Mouse (Mus musculus) cerebellum, adult 8-10 months (tissue): ENCODE data around the gene Wdr11.

Experiments
- DNase-seq: peaks from one replicate; pipeline ENCODE4 v3.0.0; 2022

The Wdr11 gene

GRCm38 (mm10) chr7:129654923-129655322, 63.3 kb downstream of the Wdr11 start:
- DNase-seq, result no peak

- DNase-seq, result no peak
Observed at GRCm38 (mm10) chr7:129655604-129656226, 64.1 kb downstream of the Wdr11 start.

- DNase-seq, result no peak
Observed at GRCm38 (mm10) chr7:129657867-129658266, 66.2 kb downstream of the Wdr11 start.

GRCm38 (mm10) chr7:129659755-129660154, 68.1 kb downstream of the Wdr11 start:
- DNase-seq, result no peak

- no peak for DNase-seq
Observed at GRCm38 (mm10) chr7:129660546-129660945, 68.9 kb downstream of the Wdr11 start.

- DNase-seq, result no peak
Observed at GRCm38 (mm10) chr7:129662051-129662789, 70.6 kb downstream of the Wdr11 start.

GRCm38 (mm10) chr7:129663781-129664505, 72.3 kb downstream of the Wdr11 start:
- no peak for DNase-seq

GRCm38 (mm10) chr7:129665411-129665810, 73.7 kb downstream of the Wdr11 start:
- no peak for DNase-seq

- DNase-seq, result no peak
Observed at GRCm38 (mm10) chr7:129665921-129666320, 74.3 kb downstream of the Wdr11 start.

GRCm38 (mm10) chr7:129666526-129666925, 74.9 kb downstream of the Wdr11 start:
- DNase-seq, result no peak

GRCm38 (mm10) chr7:129670280-129670679, 78.6 kb downstream of the Wdr11 start:
- DNase-seq, result no peak

- DNase-seq, result no peak
Observed at GRCm38 (mm10) chr7:129671675-129672651, 80.3 kb downstream of the Wdr11 start.

- no peak for DNase-seq
Observed at GRCm38 (mm10) chr7:129673776-129674175, 82.1 kb downstream of the Wdr11 start.

GRCm38 (mm10) chr7:129674558-129674957, 82.9 kb downstream of the Wdr11 start:
- DNase-seq, result no peak

GRCm38 (mm10) chr7:129675852-129676251, 84.2 kb downstream of the Wdr11 start:
- DNase-seq, result no peak

- DNase-seq, result no peak
Observed at GRCm38 (mm10) chr7:129677141-129677540, 85.5 kb downstream of the Wdr11 start.

GRCm38 (mm10) chr7:129678431-129678830, 86.8 kb downstream of the Wdr11 start:
- no peak for DNase-seq

- DNase-seq, result no peak
Observed at GRCm38 (mm10) chr7:129678972-129679371, 87.3 kb downstream of the Wdr11 start.

- peak; percentile 8 for DNase-seq
Observed at GRCm38 (mm10) chr7:129680534-129681210, 89.0 kb downstream of the Wdr11 start.

GRCm38 (mm10) chr7:129682525-129682924, 90.9 kb downstream of the Wdr11 start:
- DNase-seq, result no peak

- DNase-seq, result no peak
Observed at GRCm38 (mm10) chr7:129685326-129685725, 93.7 kb downstream of the Wdr11 start.
